ENCODE assay signal across 8 mouse cellular contexts in the genomic region with DNA sequence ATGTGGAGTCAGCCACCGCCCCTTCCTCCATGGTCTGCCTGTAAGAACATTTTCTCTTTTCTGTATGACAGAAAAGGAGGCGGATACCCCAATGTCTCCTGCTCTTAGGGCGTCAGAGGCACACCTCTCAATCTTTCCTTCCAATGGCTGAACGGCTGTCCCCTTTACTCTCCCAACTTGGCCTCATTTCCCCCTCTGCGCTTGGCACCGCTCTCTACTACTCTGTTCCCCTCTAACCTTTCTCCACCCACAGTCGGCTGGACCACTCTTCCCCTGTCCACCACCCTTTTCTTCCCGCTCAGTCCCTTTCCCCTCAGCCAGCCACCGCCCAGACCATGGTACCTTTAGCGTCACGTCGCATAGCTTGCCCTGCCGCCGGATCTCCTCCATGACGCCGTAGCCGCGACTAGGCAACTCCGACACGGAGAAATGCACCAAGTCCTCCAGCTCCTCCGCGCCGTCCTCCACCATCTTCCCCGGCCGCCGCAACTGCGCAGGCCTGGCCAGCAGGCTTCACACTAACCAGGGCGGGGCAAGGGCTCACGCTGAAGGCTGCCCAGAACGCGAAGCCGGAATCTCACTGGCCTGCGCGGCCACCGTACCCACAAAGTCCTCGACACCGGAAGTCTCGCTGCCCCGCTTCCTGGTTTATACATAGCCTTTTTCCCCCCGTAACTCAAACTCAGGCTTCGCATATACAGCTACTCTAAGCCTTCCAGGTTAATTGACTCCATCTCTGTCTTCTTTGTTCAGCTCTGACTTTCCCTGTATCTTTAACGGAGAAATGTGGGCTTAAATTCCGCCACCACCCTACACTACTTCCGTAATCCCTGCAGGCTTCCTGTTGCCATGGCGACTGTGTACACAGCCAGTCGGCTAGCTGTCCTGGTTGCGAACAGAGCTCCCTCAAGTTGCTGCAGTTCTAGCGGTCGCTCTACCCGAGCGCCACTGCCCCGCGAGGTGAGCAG. TPM values are rescaled to one million over a fixed set of nuclear protein-coding genes. Genes with fewer than 3 reads are reported as not detected.
DNase-seq lines count a peak whose midpoint lies in the region; ATAC-seq and TF ChIP-seq lines count a peak whose summit lies in the region.

Gene Klhl18 (minus strand): TSS at position 571 of the 968 bp plus-strand sequence.
Gene Kif9 (plus strand): TSS at position 835 of the 968 bp plus-strand sequence.

- H3K4me2 ChIP-seq in CH12.LX (ENCODE audit: insufficient read depth, low read depth, poor library complexity, severe bottlenecking): peak within 1 kb of the TSS; percentile 97
- peak within 1 kb of the TSS; percentile 75 for H3K4me2 ChIP-seq in forebrain, embryonic 11.5 days (ENCODE audit: low read depth, low read length, severe bottlenecking)
- peak within 1 kb of the TSS; percentile 75 for H3K4me2 ChIP-seq in heart, embryonic 16.5 days (ENCODE audit: low read depth, low read length)
- H3K4me2 ChIP-seq in liver, embryonic 15.5 days: peak within 1 kb of the TSS; percentile 91
- peak within 1 kb of the TSS; percentile 80 for H3K4me2 ChIP-seq in neural tube, embryonic 12.5 days (replicated peaks)

- H3K9ac ChIP-seq in CH12.LX (ENCODE audit: insufficient read depth, low read depth): peak within 1 kb of the TSS; percentile 51
- H3K9ac ChIP-seq in forebrain, embryonic 11.5 days (ENCODE audit: low read length): peak within 1 kb of the TSS; percentile 84
- peak within 1 kb of the TSS; percentile 81 for H3K9ac ChIP-seq in heart, embryonic 16.5 days (ENCODE audit: low read length)
- H3K9ac ChIP-seq in liver, embryonic 15.5 days: peak within 1 kb of the TSS; percentile 69
- peak within 1 kb of the TSS; percentile 73 for H3K9ac ChIP-seq in neural tube, embryonic 12.5 days

- under 1% methylated on average over 53 of the region's 53 CpGs for WGBS in forebrain, embryonic 11.5 days
- under 1% methylated on average over 53 of the region's 53 CpGs for WGBS in heart, embryonic 16.5 days
- WGBS in liver, embryonic 15.5 days (ENCODE audit: insufficient replicate concordance): under 1% methylated on average over 53 of the region's 53 CpGs
- WGBS in neural tube, embryonic 12.5 days: under 1% methylated on average over 53 of the region's 53 CpGs

- TF ChIP-seq EP300 in CH12.LX (IDR thresholded peaks at IDR 0.05; ENCODE audit: low read length): no peak

- TF ChIP-seq RAD21 in CH12.LX (IDR thresholded peaks at IDR 0.05; ENCODE audit: low read depth, low read length): no peak

- dilution Hi-C loops in CH12.LX (cut with MboI; ENCODE audit: extremely low pct_ligation_motif_present, extremely low pct_unique_long_range_greater_than_20kb, low sequenced_read_pairs): no loop called here

- H3K27ac ChIP-seq in CH12.LX (ENCODE audit: insufficient read depth, low read depth): peak within 1 kb of the TSS; percentile 50
- peak within 1 kb of the TSS; percentile 64; the same call in 1 of the 2 replicates for H3K27ac ChIP-seq in forebrain, embryonic 11.5 days (ENCODE audit: low read depth, low read length)
- H3K27ac ChIP-seq in heart, embryonic 16.5 days (ENCODE audit: low read length): peak within 1 kb of the TSS; percentile 93
- H3K27ac ChIP-seq in liver, embryonic 15.5 days (replicated peaks): peak within 1 kb of the TSS; percentile 81
- peak within 1 kb of the TSS; percentile 50; the same call in 1 of the 2 replicates for H3K27ac ChIP-seq in neural tube, embryonic 12.5 days

- DNase-seq in CH12.LX (ENCODE audit: extremely low read depth): peak; percentile 94
- DNase-seq in c-Kit-positive CD71-positive TER-119-negative erythroid progenitor cells, embryonic 14.5 days (ENCODE audit: low read depth): peak; percentile 93
- DNase-seq in forebrain, embryonic 11.5 days (ENCODE audit: low spot score): peak; percentile 98
- peak; percentile 98 to 99 for DNase-seq in kidney, postnatal 36 days
- DNase-seq in telencephalon, adult 2 months (ENCODE audit: low read depth, low spot score): peak; percentile 97

- in situ Hi-C loops in CH12.LX (cut with MboI; ENCODE audit: low pct_ligation_motif_present, low pct_unique_long_range_greater_than_20kb, low sequenced_read_pairs): loop anchor here (10.0 kb wide), 1 partner anchor 48 kb away; no protein-coding TSS in a partner anchor

- H3K27me3 ChIP-seq in CH12.LX (replicated peaks): no peaks in the 10 kb centered on the region
- peaks cover 2% of the 10 kb centered on the region for H3K27me3 ChIP-seq in forebrain, embryonic 11.5 days (ENCODE audit: control insufficient read depth, insufficient read depth, low read length)
- H3K27me3 ChIP-seq in heart, embryonic 16.5 days (ENCODE audit: control insufficient read depth, insufficient read depth, low read length): no peaks in the 10 kb centered on the region
- peaks cover 18% of the 10 kb centered on the region; the same call in 1 of the 2 replicates for H3K27me3 ChIP-seq in liver, embryonic 15.5 days
- H3K27me3 ChIP-seq in neural tube, embryonic 12.5 days (replicated peaks): 0 out of 2 replicates have a peak, but pooled peaks cover 9% of the 10 kb centered on the region

- peak within 1 kb of the TSS; percentile 86 to 93 (median 87) for H3K4me3 ChIP-seq in CH12.LX (replicated peaks in 1 of 3; ENCODE audit: low read depth in 2 of 3, low read length in 2 of 3, poor library complexity in 1 of 3)
- H3K4me3 ChIP-seq in forebrain, embryonic 11.5 days (ENCODE audit: low read depth, low read length): peak within 1 kb of the TSS; percentile 74
- peak within 1 kb of the TSS; percentile 93 for H3K4me3 ChIP-seq in heart, embryonic 16.5 days (ENCODE audit: low read length)
- peak within 1 kb of the TSS; percentile 81 for H3K4me3 ChIP-seq in liver, embryonic 15.5 days (replicated peaks)
- peak within 1 kb of the TSS; percentile 71 for H3K4me3 ChIP-seq in neural tube, embryonic 12.5 days

- peak; percentile 99 for ATAC-seq in forebrain, embryonic 11.5 days (replicated peaks; ENCODE audit: low FRiP score)
- peak; percentile 99 for ATAC-seq in heart, embryonic 16.5 days (replicated peaks; ENCODE audit: extremely low read depth, insufficient read depth, low FRiP score)
- peak; percentile 97 for ATAC-seq in liver, embryonic 15.5 days (ENCODE audit: insufficient read depth)
- ATAC-seq in neural tube, embryonic 12.5 days (ENCODE audit: low FRiP score, low read depth): peak; percentile 99

- H3K36me3 ChIP-seq in CH12.LX (replicated peaks in 1 of 2; ENCODE audit: control insufficient read depth in 1 of 2, insufficient read depth in 1 of 2, low read length in 1 of 2): peaks cover 0 to 13% of the 10 kb centered on the region in 2 experiments
- H3K36me3 ChIP-seq in forebrain, embryonic 11.5 days (ENCODE audit: control insufficient read depth, insufficient read depth, low read length): no peaks in the 10 kb centered on the region
- 0 out of 2 replicates have a peak, but pooled peaks cover 2% of the 10 kb centered on the region for H3K36me3 ChIP-seq in heart, embryonic 16.5 days (ENCODE audit: control insufficient read depth, insufficient read depth)
- peaks cover 8% of the 10 kb centered on the region; the same call in 1 of the 2 replicates for H3K36me3 ChIP-seq in liver, embryonic 15.5 days (replicated peaks)
- H3K36me3 ChIP-seq in neural tube, embryonic 12.5 days: peaks cover 4% of the 10 kb centered on the region; the same call in 1 of the 2 replicates

- no peaks in the 10 kb centered on the region for H3K9me3 ChIP-seq in CH12.LX (replicated peaks; ENCODE audit: low read length)
- no peaks in the 10 kb centered on the region for H3K9me3 ChIP-seq in forebrain, embryonic 11.5 days (ENCODE audit: control insufficient read depth, low read length)
- no peaks in the 10 kb centered on the region for H3K9me3 ChIP-seq in heart, embryonic 16.5 days (replicated peaks; ENCODE audit: control insufficient read depth, low read length)
- no peaks in the 10 kb centered on the region for H3K9me3 ChIP-seq in liver, embryonic 15.5 days (replicated peaks)
- no peaks in the 10 kb centered on the region for H3K9me3 ChIP-seq in neural tube, embryonic 12.5 days

- no peak for TF ChIP-seq CTCF in CH12.LX (conservative IDR thresholded peaks at IDR 0.05 in 1 of 2, IDR thresholded peaks at IDR 0.05 in 1 of 2; ENCODE audit: low read depth in 2 of 2, low read length in 2 of 2)

- no peaks in the 10 kb centered on the region for H3K79me2 ChIP-seq in CH12.LX (replicated peaks; ENCODE audit: control insufficient read depth, extremely low read depth, insufficient read depth, poor library complexity, severe bottlenecking)

- TF ChIP-seq POLR2A in CH12.LX (IDR thresholded peaks at IDR 0.05; ENCODE audit: low read depth, low read length): peak; percentile 78

- H3K4me1 ChIP-seq in CH12.LX (ENCODE audit: control insufficient read depth in 1 of 2, insufficient read depth in 2 of 2): peaks cover 16 to 39% of the 10 kb centered on the region in 2 experiments
- H3K4me1 ChIP-seq in forebrain, embryonic 11.5 days (replicated peaks; ENCODE audit: control insufficient read depth, insufficient read depth, low read length): peaks cover 5% of the 10 kb centered on the region; the same call in 1 of the 2 replicates
- peaks cover 10% of the 10 kb centered on the region for H3K4me1 ChIP-seq in heart, embryonic 16.5 days (ENCODE audit: control insufficient read depth, insufficient read depth, low read length)
- peaks cover 17% of the 10 kb centered on the region for H3K4me1 ChIP-seq in liver, embryonic 15.5 days (replicated peaks)
- peaks cover 12% of the 10 kb centered on the region for H3K4me1 ChIP-seq in neural tube, embryonic 12.5 days

TF ChIP-seq in CH12.LX, 34 proteins besides CTCF, POLR2A, EP300 and RAD21 (continues in another document):
- TF ChIP-seq ZC3H11A (IDR thresholded peaks at IDR 0.05; ENCODE audit: low read depth, low read length): no peak
- TF ChIP-seq UBTF (IDR thresholded peaks at IDR 0.05; ENCODE audit: low read depth, low read length): peak; percentile 39; the same call in 1 of the 2 replicates
- peak; percentile 76 for TF ChIP-seq TCF12 (IDR thresholded peaks at IDR 0.05; ENCODE audit: low read depth, low read length)

RNA-seq across cellular contexts. Expression of gene Klhl18, which starts in this region (rescaled TPM):
- 4.4 and 4.8 TPM in 2 replicates for total RNA-seq in CH12.LX (2012; rRNA removed)
- total RNA-seq in CH12.LX (2014; rRNA removed): 3.0 and 3.5 TPM in 2 replicates
- polyA plus RNA-seq in CH12.LX (2012; ENCODE audit: insufficient read length, low read depth): 10.1 and 10.2 TPM in 2 replicates
- 9.1 and 9.8 TPM in 2 replicates for polyA plus RNA-seq in forebrain, embryonic 11.5 days (2014; fragmentation: Nextera tagmentation; extraction: Ambion mirVana)
- polyA plus RNA-seq in heart, embryonic 16.5 days (2015; fragmentation: Nextera tagmentation; extraction: Ambion mirVana): 9.0 and 10.2 TPM in 2 replicates
- 2.5 TPM in 2 replicates for polyA plus RNA-seq in liver, embryonic 15.5 days (2015; fragmentation: Nextera tagmentation; extraction: Ambion mirVana)
- 12.3 and 13.0 TPM in 2 replicates for polyA plus RNA-seq in neural tube, embryonic 12.5 days (2016; fragmentation: Nextera tagmentation; extraction: Ambion mirVana)

RNA-seq across cellular contexts. Expression of gene Kif9, which starts in this region (rescaled TPM):
- total RNA-seq in CH12.LX (2012; rRNA removed) (1.2 and 1.8 TPM in 2 replicates), CH12.LX (2014; rRNA removed) (1.1 and 1.6 TPM in 2 replicates)
- 1.2 and 1.8 TPM in 2 replicates for polyA plus RNA-seq in CH12.LX (2012; ENCODE audit: insufficient read length, low read depth)
- 0.88 and 1.4 TPM in 2 replicates for polyA plus RNA-seq in forebrain, embryonic 11.5 days (2014; fragmentation: Nextera tagmentation; extraction: Ambion mirVana)
- polyA plus RNA-seq in heart, embryonic 16.5 days (2015; fragmentation: Nextera tagmentation; extraction: Ambion mirVana): 0.84 and 1.2 TPM in 2 replicates
- polyA plus RNA-seq in liver, embryonic 15.5 days (2015; fragmentation: Nextera tagmentation; extraction: Ambion mirVana): 0.17 and 0.23 TPM in 2 replicates
- 1.6 and 1.7 TPM in 2 replicates for polyA plus RNA-seq in neural tube, embryonic 12.5 days (2016; fragmentation: Nextera tagmentation; extraction: Ambion mirVana)

Comparison
In these comparisons a context has a peak if more than half of its experiments do, and no peak if none do; other contexts are left out.
1. Peak in every context shown above with its lines: DNase-seq, ATAC-seq, H3K4me3 ChIP-seq and H3K27ac ChIP-seq.